Mouse (Mus musculus): ENCODE results near the gene 5530400C23Rik. TPM values are rescaled to one million over a fixed set of nuclear protein-coding genes. Genes with fewer than 3 reads are reported as not detected.

The 5530400C23Rik gene
- polyA plus RNA-seq (2012): not detected in 2 replicates

GRCm38 (mm10) chr6:133291916-133292315, at the start of gene 5530400C23Rik:
Gene 5530400C23Rik, plus strand, starts transcription at chr6:133292216.

Other genes starting within 250 kb of the 5530400C23Rik start
- not detected in 2 replicates for gene Tas2r140, start 236.4 kb upstream of the 5530400C23Rik start, polyA plus RNA-seq (2012)
- 47.8 and 48.4 TPM in 2 replicates for gene Smim10l1, start 187.3 kb upstream of the 5530400C23Rik start, polyA plus RNA-seq (2012)

Measured in megakaryocyte-erythroid progenitor cell, adult 5 weeks (primary cell).